Mouse (Mus musculus) heart, adult 18-20 months (tissue): ENCODE results near the gene Ccm2. TPM values are rescaled to one million over a fixed set of nuclear protein-coding genes. Genes with fewer than 3 reads are reported as not detected.

ENCODE experiments used
- DNase-seq, 2 experiments: peaks; one replicate each; pipeline ENCODE4 v3.0.0; 2021 to 2022; ENCODE audit warnings: mixed read lengths in 1 of 2
- total RNA-seq, 2 experiments: library from RNA; stranded (reverse); gene quantifications; 2 replicates each; pipeline ENCODE4 v1.2.3; 2021

The Ccm2 gene
- total RNA-seq, 2 experiments from 2014 or later, result 24.7 to 26.0 TPM

- DNase-seq, result no peak
These were observed 32.7 kb downstream of the Ccm2 start for GRCm38 (mm10) chr11:6579361-6579760.

- peak in 1 of 2 experiments; percentile 47 for DNase-seq
These were observed 33.5 kb downstream of the Ccm2 start for GRCm38 (mm10) chr11:6580065-6580750.

GRCm38 (mm10) chr11:6581560-6581959 is 34.9 kb downstream of the Ccm2 start:
- no peak for DNase-seq

- no peak for DNase-seq
These were observed 39.1 kb downstream of the Ccm2 start for GRCm38 (mm10) chr11:6585748-6586147.

GRCm38 (mm10) chr11:6586660-6587059 is 40.0 kb downstream of the Ccm2 start:
- DNase-seq, result peak in 1 of 2 experiments; percentile 65

GRCm38 (mm10) chr11:6587249-6587940 is 40.7 kb downstream of the Ccm2 start:
- no peak for DNase-seq

GRCm38 (mm10) chr11:6588295-6588694 is 41.6 kb downstream of the Ccm2 start:
- DNase-seq, result no peak

- no peak for DNase-seq
These were observed 43.2 kb downstream of the Ccm2 start for GRCm38 (mm10) chr11:6589838-6590237.

- DNase-seq, result no peak
These were observed 44.4 kb downstream of the Ccm2 start for GRCm38 (mm10) chr11:6590933-6591675.

GRCm38 (mm10) chr11:6593406-6593805 is 46.7 kb downstream of the Ccm2 start:
- no peak for DNase-seq

GRCm38 (mm10) chr11:6594845-6595244 is 48.2 kb downstream of the Ccm2 start:
- no peak for DNase-seq

- DNase-seq, result no peak
These were observed 48.7 kb downstream of the Ccm2 start for GRCm38 (mm10) chr11:6595339-6595738.

GRCm38 (mm10) chr11:6596205-6596604 is 49.5 kb downstream of the Ccm2 start:
- DNase-seq, result no peak

- DNase-seq, result no peak
These were observed 49.9 kb downstream of the Ccm2 start for GRCm38 (mm10) chr11:6596616-6597015.

- no peak for DNase-seq
These were observed 50.8 kb downstream of the Ccm2 start for GRCm38 (mm10) chr11:6597523-6597922.

GRCm38 (mm10) chr11:6598191-6598889 is 51.7 kb downstream of the Ccm2 start:
- DNase-seq, result no peak

GRCm38 (mm10) chr11:6599011-6599681 is 52.5 kb downstream of the Ccm2 start:
- no peak for DNase-seq

- no peak for DNase-seq
These were observed 53.1 kb downstream of the Ccm2 start for GRCm38 (mm10) chr11:6599831-6600230.

- no peak for DNase-seq
These were observed 53.7 kb downstream of the Ccm2 start for GRCm38 (mm10) chr11:6600284-6600944.

- no peak for DNase-seq
These were observed 55.2 kb downstream of the Ccm2 start for GRCm38 (mm10) chr11:6601649-6602480.
